Mouse (Mus musculus) splenic B cell, adult 2 months (primary cell): Measurements from ENCODE around the gene Scrt2.

Experiments
- DNase-seq: peaks from one replicate; pipeline ENCODE4 v3.0.0-alpha.2; 2011; ENCODE audit warnings: low read depth, low spot score
- H3K27me3 ChIP-seq: 2 replicates; pipeline ENCODE4 v1.6.1; 2012; ENCODE audit warnings: mild to moderate bottlenecking, low read length, moderate library complexity, mixed read lengths; ENCODE audit not compliant: control insufficient read depth, poor library complexity, insufficient read depth, severe bottlenecking
- H3K36me3 ChIP-seq: 2 replicates; pipeline ENCODE4 v1.6.1; 2012; ENCODE audit warnings: mild to moderate bottlenecking, low read length, moderate library complexity, mixed read lengths; ENCODE audit not compliant: control insufficient read depth, poor library complexity, insufficient read depth, severe bottlenecking

Scrt2 gene

GRCm38 (mm10) chr2:152139191-152139987 is 58.1 kb downstream of the Scrt2 start:
- no peak for DNase-seq

GRCm38 (mm10) chr2:152140941-152141340 is 59.6 kb downstream of the Scrt2 start:
- DNase-seq: no peak
- Histone ChIP-seq H3K27me3 (peaks cover 2% of the 10 kb centered on the region; the same call in 1 of the 2 replicates), H3K36me3 (no peaks in the 10 kb centered on the region)

More at GRCm38 (mm10) chr2:152139191-152139987, 58.1 kb downstream of the Scrt2 start:
- Histone ChIP-seq H3K27me3 (peaks cover 2% of the 10 kb centered on the region; the same call in 1 of the 2 replicates), H3K36me3 (no peaks in the 10 kb centered on the region)

GRCm38 (mm10) chr2:152141491-152141890 is 60.2 kb downstream of the Scrt2 start:
- peaks cover 2% of the 10 kb centered on the region; the same call in 1 of the 2 replicates for H3K27me3 ChIP-seq
- H3K36me3 ChIP-seq: no peaks in the 10 kb centered on the region
- no peak for DNase-seq

GRCm38 (mm10) chr2:152142046-152142445 is 60.7 kb downstream of the Scrt2 start:
- no peaks in the 10 kb centered on the region for H3K36me3 ChIP-seq
- no peak for DNase-seq
- peaks cover 2% of the 10 kb centered on the region; the same call in 1 of the 2 replicates for H3K27me3 ChIP-seq

- Histone ChIP-seq H3K27me3 (peaks cover 2% of the 10 kb centered on the region; the same call in 1 of the 2 replicates), H3K36me3 (no peaks in the 10 kb centered on the region)
- no peak for DNase-seq
Measured at GRCm38 (mm10) chr2:152142571-152142970, 61.2 kb downstream of the Scrt2 start.

GRCm38 (mm10) chr2:152143279-152144157 is 62.2 kb downstream of the Scrt2 start, which contains the start of gene Tcf15:
TSS of gene Tcf15 (plus strand) at chr2:152143561.
- DNase-seq: no peak
- Histone ChIP-seq H3K27me3 (peaks cover 2% of the 10 kb centered on the region; the same call in 1 of the 2 replicates), H3K36me3 (no peaks in the 10 kb centered on the region)

- no peak for DNase-seq
- Histone ChIP-seq H3K36me3 (no peaks in the 10 kb centered on the region), H3K27me3 (peaks cover 2% of the 10 kb centered on the region; the same call in 1 of the 2 replicates)
Measured at GRCm38 (mm10) chr2:152144158-152144450, 62.8 kb downstream of the Scrt2 start.

- no peak for DNase-seq
Measured at GRCm38 (mm10) chr2:152144501-152144900, 63.2 kb downstream of the Scrt2 start.

More at GRCm38 (mm10) chr2:152144501-152144900, 63.2 kb downstream of the Scrt2 start:
- Histone ChIP-seq H3K36me3 (no peaks in the 10 kb centered on the region), H3K27me3 (peaks cover 2% of the 10 kb centered on the region; the same call in 1 of the 2 replicates)
